Mouse (Mus musculus) kidney, adult 2 months (tissue): Measurements from ENCODE around the gene Fam83e. TPM values are rescaled to one million over a fixed set of nuclear protein-coding genes. Genes with fewer than 3 reads are reported as not detected.

Source experiments
- DNase-seq: peaks from one replicate; pipeline ENCODE4 v3.0.0; 2021
- H3K27ac ChIP-seq: fragments of 200-500 bp; 2 replicates; pipeline ENCODE4 v1.5.1; 2012; ENCODE audit warnings: low read depth, low read length, control low read depth, inconsistent platforms; ENCODE audit not compliant: insufficient read depth
- H3K27me3 ChIP-seq: fragments of 200-500 bp; replicated peaks from 2 replicates; pipeline ENCODE4 v1.6.1; 2012; ENCODE audit warnings: mild to moderate bottlenecking, moderate library complexity, low read length, inconsistent platforms; ENCODE audit not compliant: control insufficient read depth, insufficient read depth
- H3K36me3 ChIP-seq: fragments of 200-500 bp; 2 replicates; pipeline ENCODE4 v1.6.1; 2012; ENCODE audit warnings: mild to moderate bottlenecking, moderate library complexity, low read length, inconsistent platforms; ENCODE audit not compliant: control insufficient read depth, insufficient read depth
- H3K4me1 ChIP-seq: fragments of 200-500 bp; 2 replicates; pipeline ENCODE4 v1.6.1; 2011; ENCODE audit warnings: low read length; ENCODE audit not compliant: control insufficient read depth, insufficient read depth
- H3K4me3 ChIP-seq: fragments of 200-500 bp; 2 replicates; pipeline ENCODE4 v1.5.1; 2011; ENCODE audit warnings: mild to moderate bottlenecking, low read depth, low read length, control low read depth; ENCODE audit not compliant: insufficient read depth
- CTCF ChIP-seq: fragments of 200-500 bp; conservative IDR thresholded peaks from 2 replicates; pipeline ENCODE4 v1.5.1; 2011; ENCODE audit warnings: low read depth, mild to moderate bottlenecking, control low read depth, low read length, moderate library complexity, mixed read lengths; ENCODE audit not compliant: insufficient read depth, insufficient read length
- POLR2A ChIP-seq: fragments of 200-500 bp; IDR thresholded peaks from one replicate; pipeline ENCODE4 v1.6.1; 2011; ENCODE audit warnings: low read depth, low read length, control low read depth
- WGBS: fragments of 180-500 bp; shearing (Covaris S2); methylation state at CpG from one replicate; pipeline ENCODE4 v1.1.7; 2018; 5-methylcytosine and 5-hydroxymethylcytosine counted together
- polyA plus RNA-seq: library from polyadenylated mRNA; depleted of rRNA; stranded (reverse); fragments of >200 nt; gene quantifications from 2 replicates; pipeline ENCODE4 v1.2.3, GENCODE M21; 2012

The Fam83e gene
- polyA plus RNA-seq, 1 experiment = 0.19 TPM

DNA sequence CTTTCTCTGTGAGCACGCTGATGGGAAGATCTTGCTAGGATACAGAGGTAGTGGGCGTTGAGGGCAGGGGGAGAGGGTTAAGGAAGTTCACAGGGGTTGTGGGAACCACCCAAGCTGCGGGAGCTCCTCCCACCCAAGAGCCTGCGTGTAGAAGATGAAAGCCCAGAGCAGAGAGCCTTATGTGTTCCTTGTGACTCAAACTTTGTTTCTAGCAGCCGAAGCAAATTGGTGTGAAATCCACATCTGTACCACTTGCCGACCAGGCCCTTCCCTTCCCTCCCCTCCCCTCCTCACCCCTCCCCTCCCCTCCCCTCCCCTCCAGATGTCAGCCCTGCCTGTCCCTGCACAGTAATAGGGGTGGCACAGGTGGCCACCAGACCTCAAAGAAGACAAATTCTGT, 25.9 kb upstream of the Fam83e start:
- Histone ChIP-seq H3K4me3 (no peak overlapping the region), H3K4me1 (no peaks in the 10 kb centered on the region), H3K27ac (no peak overlapping the region), H3K27me3 (peaks cover 3% of the 10 kb centered on the region; the same call in 1 of the 2 replicates), H3K36me3 (no peaks in the 10 kb centered on the region)
- 37% methylated on average over 6 of the region's 6 CpGs for WGBS
- no peak for DNase-seq
- no peak for TF ChIP-seq CTCF
- TF ChIP-seq POLR2A = no peak

DNA sequence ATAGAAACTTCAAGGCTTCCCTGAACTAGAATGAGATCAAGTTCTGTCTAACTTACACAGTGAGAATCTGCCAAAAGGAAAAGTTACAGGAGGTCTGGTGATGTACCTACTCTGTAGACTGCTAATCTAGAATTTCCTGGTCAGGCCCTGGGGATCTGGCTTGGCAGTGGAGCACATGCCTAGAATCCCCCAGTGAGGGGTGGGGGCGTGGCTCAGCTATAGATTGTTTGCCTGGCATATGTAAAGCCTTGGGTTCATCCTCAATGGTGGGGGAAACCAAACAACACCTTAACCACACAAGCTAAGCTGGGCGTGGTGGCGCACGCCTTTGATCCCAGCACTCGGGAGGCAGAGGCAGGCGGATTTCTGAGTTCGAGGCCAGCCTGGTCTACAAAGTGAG, 23.1 kb upstream of the Fam83e start:
- WGBS = 85% methylated on average over 7 of the region's 7 CpGs
- TF ChIP-seq POLR2A (no peak), CTCF (no peak)
- H3K36me3 ChIP-seq = no peaks in the 10 kb centered on the region

DNA sequence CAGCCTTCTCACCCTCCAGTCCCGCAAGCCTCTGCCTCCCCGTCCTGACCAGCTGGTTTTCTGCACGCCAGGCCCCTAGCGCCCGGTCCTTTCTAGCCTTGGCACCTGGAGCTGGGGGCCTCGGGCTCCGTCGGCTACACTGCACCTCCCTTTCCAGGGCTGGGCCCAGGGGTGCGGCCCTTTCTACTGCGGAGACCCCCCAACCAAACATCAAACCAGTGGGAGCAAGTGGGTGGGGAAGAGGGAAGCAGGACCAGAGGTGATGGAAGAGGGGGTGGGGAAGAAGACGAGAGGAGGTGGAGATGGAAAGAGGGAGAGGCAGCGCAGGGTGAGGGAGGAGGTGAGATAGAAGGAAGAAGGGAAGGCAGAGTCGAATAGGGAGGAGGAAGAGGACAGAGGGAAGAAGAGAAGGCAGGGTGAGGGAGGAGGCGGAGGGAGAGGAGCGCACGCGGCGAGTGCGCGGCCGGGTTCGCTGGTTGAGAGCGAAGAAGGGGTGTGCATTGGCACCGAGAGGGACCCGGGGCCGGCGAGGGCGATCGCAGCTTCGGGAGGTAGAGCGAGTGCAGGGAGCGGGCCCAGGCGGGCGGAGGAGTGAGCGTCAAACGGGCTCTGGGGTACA, 21.4 kb upstream of the Fam83e start, which contains the start of gene Car11:
Car11 (plus strand) TSS at position 321 of the 619 bp plus-strand sequence.
- DNase-seq = no peak
- Histone ChIP-seq H3K27ac (no peak within 1 kb of the TSS), H3K27me3 (peaks cover 3% of the 10 kb centered on the region; the same call in 1 of the 2 replicates), H3K4me1 (peaks cover 7% of the 10 kb centered on the region; the same call in 1 of the 2 replicates), H3K4me3 (peak within 1 kb of the TSS; percentile 44), H3K36me3 (no peaks in the 10 kb centered on the region)
- WGBS = 10% methylated on average over 36 of the region's 36 CpGs
- no peak for TF ChIP-seq CTCF
- no peak for TF ChIP-seq POLR2A

More for the DNA sequence above, 23.1 kb upstream of the Fam83e start:
- Histone ChIP-seq H3K27me3 (peaks cover 3% of the 10 kb centered on the region; the same call in 1 of the 2 replicates), H3K4me3 (no peak overlapping the region), H3K4me1 (peaks cover 3% of the 10 kb centered on the region; the same call in 1 of the 2 replicates), H3K27ac (no peak overlapping the region)
- no peak for DNase-seq

DNA sequence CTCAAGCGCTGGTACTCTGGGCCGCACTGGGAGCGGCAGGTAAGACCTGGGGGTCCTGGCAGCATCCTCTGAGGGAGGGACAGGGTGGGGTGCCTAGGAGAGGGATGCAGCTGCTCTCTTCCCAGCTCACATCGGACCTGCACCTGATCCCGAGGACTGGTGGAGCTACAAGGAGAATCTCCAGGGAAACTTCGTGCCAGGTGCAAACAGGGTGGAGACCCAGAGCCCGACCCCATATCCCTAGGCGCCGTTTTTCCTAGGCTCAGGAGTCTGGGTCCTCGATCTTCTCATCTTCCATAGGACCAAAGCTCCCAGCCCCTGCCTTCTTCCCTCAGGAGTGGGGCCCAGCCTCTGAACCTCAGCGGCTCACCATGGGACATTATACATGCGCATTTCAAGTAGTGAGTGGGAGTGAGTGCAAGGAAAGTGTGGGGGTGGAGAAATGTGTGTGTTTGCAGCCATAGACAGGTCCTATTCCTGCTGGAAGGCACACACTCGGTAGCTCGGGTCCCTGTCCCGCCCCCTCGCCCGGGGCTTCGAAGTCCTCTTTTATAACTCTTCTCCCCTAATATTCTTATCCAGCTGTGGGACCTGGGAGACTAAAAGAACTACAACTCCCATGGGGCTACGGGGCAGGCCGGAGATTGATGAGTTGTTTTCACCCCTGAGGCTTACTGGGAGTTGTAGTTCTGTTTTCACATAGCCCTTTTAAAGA, 20.6 kb upstream of the Fam83e start:
- WGBS = 1% methylated on average over 20 of the region's 20 CpGs
- H3K36me3 ChIP-seq = no peaks in the 10 kb centered on the region
- H3K27ac ChIP-seq = peak overlapping the region; percentile 9; the same call in 1 of the 2 replicates
- H3K4me1 ChIP-seq = peaks cover 7% of the 10 kb centered on the region; the same call in 1 of the 2 replicates
- DNase-seq = peak; percentile 90
- H3K4me3 ChIP-seq = peak overlapping the region; percentile 44
- H3K27me3 ChIP-seq = peaks cover 3% of the 10 kb centered on the region; the same call in 1 of the 2 replicates
- TF ChIP-seq POLR2A (no peak), CTCF (no peak)

DNA sequence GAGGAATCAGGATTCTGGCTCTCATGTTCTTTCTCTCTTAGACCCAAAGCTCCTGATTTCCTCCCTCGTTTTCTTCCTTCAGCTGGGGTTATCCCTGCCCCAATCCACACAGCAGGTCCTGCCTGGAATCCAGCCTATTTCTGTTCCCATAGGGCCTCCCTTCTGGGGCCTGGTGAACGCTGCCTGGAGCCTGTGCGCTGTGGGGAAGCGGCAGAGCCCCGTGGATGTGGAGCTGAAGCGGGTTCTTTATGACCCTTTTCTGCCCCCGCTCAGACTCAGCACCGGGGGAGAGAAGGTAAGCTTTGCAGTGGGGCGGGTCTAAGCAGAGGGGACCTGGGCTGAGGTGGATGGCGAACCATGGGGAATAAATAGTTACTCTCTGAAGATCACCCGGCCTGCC, 19.9 kb upstream of the Fam83e start:
- Histone ChIP-seq H3K27ac (peak overlapping the region; percentile 9; the same call in 1 of the 2 replicates), H3K27me3 (peaks cover 3% of the 10 kb centered on the region; the same call in 1 of the 2 replicates), H3K4me3 (0 out of 2 replicates have a peak overlapping the region, but pooled peaks have one; percentile 5), H3K4me1 (peaks cover 7% of the 10 kb centered on the region; the same call in 1 of the 2 replicates), H3K36me3 (no peaks in the 10 kb centered on the region)
- TF ChIP-seq CTCF (no peak), POLR2A (no peak)
- no peak for DNase-seq
- WGBS = 31% methylated on average over 11 of the region's 11 CpGs

DNA sequence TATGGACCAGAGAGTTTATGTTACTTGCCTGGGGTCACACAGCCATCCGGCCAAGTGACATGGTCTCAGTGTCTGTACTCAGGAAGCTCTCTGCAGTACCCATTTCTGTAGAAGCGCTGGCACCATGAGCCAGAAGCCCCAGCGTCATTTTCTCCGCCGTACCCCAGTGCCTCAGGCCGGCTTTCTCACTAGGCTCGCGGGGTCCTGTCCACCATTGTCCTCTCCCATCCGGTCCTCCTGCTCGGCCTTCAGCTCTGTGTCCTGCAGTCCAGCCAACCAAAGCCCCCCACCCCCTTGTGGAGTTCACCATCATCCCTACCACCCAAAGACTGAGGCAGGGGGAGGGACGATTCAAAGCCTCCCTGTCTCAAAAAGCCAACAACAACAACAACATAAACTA, 19.4 kb upstream of the Fam83e start:
- 88% methylated on average over 11 of the region's 11 CpGs for WGBS
- H3K27me3 ChIP-seq = peaks cover 3% of the 10 kb centered on the region; the same call in 1 of the 2 replicates
- no peak for DNase-seq
- no peaks in the 10 kb centered on the region for H3K36me3 ChIP-seq
- no peak overlapping the region for H3K4me3 ChIP-seq
- H3K27ac ChIP-seq = no peak overlapping the region
- TF ChIP-seq POLR2A (no peak), CTCF (no peak)
- H3K4me1 ChIP-seq = peaks cover 7% of the 10 kb centered on the region; the same call in 1 of the 2 replicates

DNA sequence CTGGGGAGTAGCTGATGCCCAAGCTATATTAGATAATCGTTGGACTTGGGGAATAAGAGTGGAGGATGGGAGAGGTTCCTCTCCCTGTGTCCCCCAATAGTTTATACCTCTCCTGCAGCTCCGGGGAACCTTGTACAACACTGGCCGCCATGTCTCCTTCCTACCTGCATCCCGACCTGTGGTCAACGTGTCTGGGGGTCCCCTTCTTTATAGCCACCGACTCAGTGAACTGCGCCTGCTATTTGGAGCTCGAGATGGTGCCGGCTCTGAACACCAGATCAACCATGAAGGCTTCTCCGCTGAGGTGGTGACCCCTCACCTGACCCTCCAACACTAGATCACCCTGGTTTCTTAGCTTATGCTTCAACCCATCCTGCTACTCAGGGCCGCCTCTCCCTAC, 18.7 kb upstream of the Fam83e start:
- 88% methylated on average over 11 of the region's 11 CpGs for WGBS
- no peak overlapping the region for H3K4me3 ChIP-seq
- H3K36me3 ChIP-seq = no peaks in the 10 kb centered on the region
- no peak overlapping the region for H3K27ac ChIP-seq
- peaks cover 3% of the 10 kb centered on the region; the same call in 1 of the 2 replicates for H3K27me3 ChIP-seq
- H3K4me1 ChIP-seq = peaks cover 8% of the 10 kb centered on the region; the same call in 1 of the 2 replicates
- no peak for DNase-seq
- TF ChIP-seq POLR2A (no peak), CTCF (no peak)
